In the genomic region with DNA sequence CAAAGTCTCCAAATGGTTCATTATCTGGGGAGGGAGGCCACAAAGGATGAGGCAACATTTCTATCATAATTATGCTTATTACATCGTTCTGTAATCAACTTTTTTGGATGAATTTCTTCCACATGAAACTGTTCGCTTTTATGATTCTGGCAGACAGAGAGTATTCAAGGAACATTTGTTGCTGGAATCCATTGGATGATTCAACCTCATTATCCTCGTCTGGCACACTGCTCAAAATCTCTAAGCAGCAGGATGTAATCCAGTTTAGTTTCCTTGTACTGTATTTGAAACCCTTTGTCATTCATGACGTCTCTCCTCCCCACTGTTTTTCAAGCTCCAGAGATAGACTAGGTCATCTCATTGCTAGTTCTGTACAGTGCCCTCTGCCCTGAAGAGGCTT, we compare ENCODE assay signal across 23 mouse cellular contexts. TPM values are rescaled to one million over a fixed set of nuclear protein-coding genes. Genes with fewer than 3 reads are reported as not detected.
A peak's percentile ranks its signal among the peaks of the same experiment; 100 is the strongest.
DNase-seq lines count a peak whose midpoint lies in the region; ATAC-seq and TF ChIP-seq lines count a peak whose summit lies in the region.
"Had no signal": no experiment of that assay in that cellular context is flagged by ENCODE, and none has a peak within 500 bp of the region (broad histone marks: within the 10 kb centered on the region; RNA-seq: fewer than 3 reads in every experiment).

No protein-coding gene starts in this region.

- no peak for TF ChIP-seq CTCF in forebrain, postnatal 0 days (IDR thresholded peaks at IDR 0.05; ENCODE audit: low read depth)
- no peak for TF ChIP-seq CTCF in layer of hippocampus, adult 2 months (conservative IDR thresholded peaks at IDR 0.05)

- peaks cover 5% of the 10 kb centered on the region; the same call in 1 of the 2 replicates for H3K36me3 ChIP-seq in forebrain, postnatal 0 days (ENCODE audit: insufficient read depth)
- no peaks in the 10 kb centered on the region for H3K36me3 ChIP-seq in forebrain, embryonic 10.5 days (replicated peaks)
- H3K36me3 ChIP-seq: embryonic facial prominence, embryonic 12.5 days; G1E had no signal

- H3K27me3 ChIP-seq in forebrain, postnatal 0 days (ENCODE audit: insufficient read depth, low read length): no peaks in the 10 kb centered on the region
- H3K27me3 ChIP-seq in forebrain, embryonic 10.5 days (ENCODE audit: poor library complexity, severe bottlenecking): no peaks in the 10 kb centered on the region
- H3K27me3 ChIP-seq: embryonic facial prominence, embryonic 12.5 days; forebrain, embryonic 13.5 days; heart, embryonic 13.5 days; hindbrain, embryonic 15.5 days had no signal

- no peaks in the 10 kb centered on the region for H3K4me1 ChIP-seq in forebrain, postnatal 0 days (ENCODE audit: insufficient read depth)
- no peaks in the 10 kb centered on the region for H3K4me1 ChIP-seq in forebrain, embryonic 10.5 days
- H3K4me1 ChIP-seq: embryonic facial prominence, embryonic 12.5 days; forebrain, embryonic 13.5 days; heart, embryonic 13.5 days; hindbrain, embryonic 15.5 days had no signal

- H3K9me3 ChIP-seq in forebrain, postnatal 0 days (ENCODE audit: low read length): no peaks in the 10 kb centered on the region
- H3K9me3 ChIP-seq in forebrain, embryonic 10.5 days: no peaks in the 10 kb centered on the region
- H3K9me3 ChIP-seq: embryonic facial prominence, embryonic 12.5 days; forebrain, embryonic 13.5 days; G1E; heart, embryonic 13.5 days; hindbrain, embryonic 15.5 days had no signal

- no peak overlapping the region for H3K9ac ChIP-seq in forebrain, postnatal 0 days
- H3K9ac ChIP-seq: embryonic facial prominence, embryonic 12.5 days; forebrain, embryonic 13.5 days; heart, embryonic 13.5 days; hindbrain, embryonic 15.5 days had no signal

- H3K4me3 ChIP-seq in forebrain, postnatal 0 days (ENCODE audit: low read depth, low read length): no peak overlapping the region
- H3K4me3 ChIP-seq in forebrain, embryonic 10.5 days: no peak overlapping the region
- no peak overlapping the region for H3K4me3 ChIP-seq in layer of hippocampus, adult 2 months
- H3K4me3 ChIP-seq: embryonic facial prominence, embryonic 12.5 days; forebrain, embryonic 13.5 days; heart, embryonic 13.5 days; hindbrain, embryonic 15.5 days had no signal

- ATAC-seq in forebrain, postnatal 0 days: peak; percentile 75; the same call in 1 of the 2 replicates
- ATAC-seq: CD4-positive, CD25-positive, alpha-beta regulatory T cell, adult 4 months; forebrain, embryonic 13.5 days had no signal

- DNase-seq in forebrain, postnatal 0 days: peak; percentile 46
- DNase-seq in forebrain, embryonic 10.5 days (ENCODE audit: extremely low spot score, low spot score): no peak
- peak in 1 of 2 experiments; percentile 60 for DNase-seq in layer of hippocampus, adult 2 months (ENCODE audit: low spot score in 2 of 2)
- no peak for DNase-seq in layer of hippocampus, postnatal 10 days (ENCODE audit: low spot score in 2 of 2)
- peak; percentile 85 for DNase-seq in Muller cell, postnatal 12 days (ENCODE audit: inconsistent ontology term)
- peak; percentile 21 for DNase-seq in fat pad, adult 2 months (ENCODE audit: extremely low read depth, low read depth, low spot score)
- no peak for DNase-seq in T-cell, adult 2 months (ENCODE audit: low spot score)
- DNase-seq: adrenal gland, adult 8-10 months; adrenal gland, postnatal 36 days; B cell, adult 2 months; cerebellum, adult 11 months; cerebellum, adult 8-10 months; cerebellum, postnatal 14 days; gastrocnemius, postnatal 25 days; heart, postnatal 36 days had no signal

- H3K4me2 ChIP-seq in forebrain, postnatal 0 days (ENCODE audit: low read depth): no peak overlapping the region
- H3K4me2 ChIP-seq: embryonic facial prominence, embryonic 12.5 days; forebrain, embryonic 13.5 days; heart, embryonic 13.5 days; hindbrain, embryonic 15.5 days had no signal

- WGBS in forebrain, postnatal 0 days: 47% methylated on average over 4 of the region's 4 CpGs
- WGBS in forebrain, embryonic 10.5 days: 83% methylated on average over 4 of the region's 4 CpGs

- no peak overlapping the region for H3K27ac ChIP-seq in forebrain, postnatal 0 days (ENCODE audit: low read depth, low read length)
- no peak overlapping the region for H3K27ac ChIP-seq in forebrain, embryonic 10.5 days
- peak overlapping the region; percentile 16; the same call in 1 of the 2 replicates for H3K27ac ChIP-seq in layer of hippocampus, adult 2 months
- H3K27ac ChIP-seq: embryonic facial prominence, embryonic 12.5 days; forebrain, embryonic 13.5 days; heart, embryonic 13.5 days; hindbrain, embryonic 15.5 days had no signal

RNA-seq across cellular contexts. Expression of a gene that starts 40.0 kb away (rescaled TPM):
- total RNA-seq in forebrain, postnatal 0 days (2014; rRNA removed): 89.2 and 152 TPM in 2 replicates
- 153 and 257 TPM in 2 replicates for polyA plus RNA-seq in forebrain, postnatal 0 days (2015; fragmentation: Nextera tagmentation; extraction: Ambion mirVana)
- polyA plus RNA-seq in forebrain, embryonic 10.5 days (2016; fragmentation: Nextera tagmentation; extraction: Ambion mirVana): 4.3 and 4.8 TPM in 2 replicates
- 100 to 1,000 TPM; 229 to 242 TPM for total RNA-seq in layer of hippocampus, adult 2 months (2021)
- 100 to 1,000 TPM; 186 to 199 TPM for total RNA-seq in layer of hippocampus, postnatal 10 days (2021)
- total RNA-seq: common myeloid progenitor, adult 5-6 weeks; G1E; granulocyte monocyte progenitor cell, adult 5-6 weeks had no signal
- polyA plus RNA-seq: CD4-positive, CD25-positive, alpha-beta regulatory T cell, adult 4 months; G1E had no signal

Comparison
In these comparisons a context has a peak if more than half of its experiments do, and no peak if none do; other contexts are left out.
1. DNase-seq: peak in forebrain, postnatal 0 days (single experiment), Muller cell, postnatal 12 days (single experiment) and fat pad, adult 2 months (single experiment); none in forebrain, embryonic 10.5 days (single experiment), layer of hippocampus, postnatal 10 days (0 of 2) and T-cell, adult 2 months (single experiment).